Mouse (Mus musculus): ENCODE measurements around the gene Gm17657.

DNA sequence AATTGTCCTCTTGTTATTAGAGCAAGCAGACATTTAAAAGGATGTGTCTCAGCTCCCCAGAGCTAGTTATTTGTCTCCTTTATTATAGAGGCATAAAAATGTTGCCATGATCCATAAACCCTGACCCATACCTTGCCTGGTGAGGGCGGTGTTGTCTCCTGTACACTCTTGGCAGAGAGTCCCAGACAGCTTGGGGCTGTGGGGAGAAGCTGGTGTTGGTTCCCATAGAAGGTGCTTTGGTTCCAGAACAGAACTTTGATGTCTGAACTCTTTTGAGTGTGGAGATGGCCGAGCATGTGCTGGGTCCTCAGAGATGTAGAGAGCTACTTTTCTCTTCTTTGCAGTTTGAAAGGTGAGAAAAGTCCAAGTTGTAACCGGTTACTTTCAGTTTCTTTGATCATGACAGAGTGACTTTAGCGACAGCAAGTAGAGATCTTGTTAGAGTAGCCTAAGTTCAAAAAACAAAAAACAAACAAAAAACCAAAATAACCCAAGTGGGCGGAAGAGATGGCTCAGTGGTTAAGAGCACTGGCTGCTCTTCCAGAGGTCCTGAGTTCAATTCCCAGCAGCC, 2.8 kb upstream of the Gm17657 start, which contains the start of gene Tmem217:
- TF ChIP-seq POLR2A (IDR thresholded peaks at IDR 0.05; ENCODE audit: low read depth, low read length) (no peak), CTCF (conservative IDR thresholded peaks at IDR 0.05; ENCODE audit: insufficient read depth, insufficient read length, low read depth, low read length) (no peak)

Measured in kidney, adult 2 months (tissue).